Mouse (Mus musculus) heart, adult 2 months (tissue): ENCODE measurements around the gene Zfp110.

Experiments
- CTCF ChIP-seq: fragments of 200-600 bp; IDR thresholded peaks from 2 replicates; pipeline ENCODE4 v1.8.1; 2022; ENCODE audit warnings: antibody characterized with exemption, mild to moderate bottlenecking, moderate library complexity
- EP300 ChIP-seq: fragments of 200-500 bp; IDR thresholded peaks from 2 replicates; pipeline ENCODE4 v1.6.1; 2011; ENCODE audit warnings: low read depth, low read length, control low read depth; ENCODE audit not compliant: insufficient read depth

DNA sequence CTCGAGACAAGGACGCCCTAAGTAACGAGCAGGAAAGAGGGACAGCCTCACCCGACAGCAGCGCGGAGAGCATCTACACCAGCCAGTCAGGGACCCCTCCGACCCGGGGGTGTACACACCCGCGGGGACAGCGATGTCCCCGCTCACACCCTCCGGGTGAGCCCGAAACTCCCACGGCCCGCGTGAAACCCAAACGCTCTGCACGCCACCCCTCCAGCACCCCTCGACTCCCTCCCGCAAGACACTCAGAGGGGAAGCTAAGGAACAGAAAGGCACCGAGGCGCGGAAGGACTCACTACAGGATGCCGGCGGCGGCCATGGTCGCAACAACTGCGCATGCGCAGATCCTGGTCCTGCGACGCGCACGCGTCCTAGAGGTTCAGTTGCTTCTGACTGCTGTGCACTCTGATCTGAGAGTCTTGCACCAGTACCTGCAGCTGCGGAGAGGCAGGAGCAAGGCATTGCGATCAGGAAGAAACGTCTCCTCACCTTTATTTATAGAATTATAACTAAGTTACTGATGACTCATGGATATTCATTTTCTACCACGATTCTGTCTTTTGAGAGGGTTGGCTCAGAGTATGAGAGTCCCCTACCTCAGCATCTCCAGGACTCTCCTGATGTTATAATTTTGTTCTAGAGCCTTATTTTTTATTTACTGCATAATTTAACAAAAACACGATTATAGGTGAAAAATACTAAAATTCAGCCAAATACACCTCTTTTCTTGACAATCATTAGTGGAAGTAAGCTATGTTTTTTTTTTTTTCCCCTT, 15.9 kb upstream of the Zfp110 start, which contains the start of gene Zfp329:
- TF ChIP-seq CTCF (no peak), EP300 (no peak)
